Mouse (Mus musculus): ENCODE measurements around the gene Htatip2. TPM values are rescaled to one million over a fixed set of nuclear protein-coding genes. Genes with fewer than 3 reads are reported as not detected.

Gene Htatip2
- total RNA-seq, 2 experiments from 2014 or later: 12.2 to 15.5 TPM

DNA sequence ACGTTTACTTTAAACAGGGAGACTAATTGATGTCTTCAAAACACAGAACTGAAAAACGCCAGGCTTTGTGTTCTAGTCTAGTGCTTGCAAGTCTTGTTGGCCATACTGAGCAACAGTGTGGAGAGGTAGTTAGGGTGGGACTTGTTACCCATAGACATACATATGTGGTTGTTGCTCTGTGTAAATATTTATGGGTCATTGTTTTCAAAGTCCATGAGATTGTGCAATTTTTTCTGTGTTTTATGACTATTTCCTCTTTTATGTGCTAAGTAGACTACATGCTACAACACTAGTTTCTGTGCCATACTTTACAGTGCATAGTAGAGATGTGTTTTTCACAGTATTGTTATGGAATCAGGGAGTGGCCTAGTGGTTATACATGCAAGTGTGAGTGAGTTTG, 35.4 kb downstream of the Htatip2 start:
- TF ChIP-seq CTCF (IDR thresholded peaks at IDR 0.05): no peak
- intact Hi-C loops (cut with DNase I): no loop called here
- Histone ChIP-seq H3K27ac (no peak overlapping the region), H3K4me3 (no peak overlapping the region)
- DNase-seq (ENCODE audit: extremely low spot score in 1 of 2, low spot score in 2 of 2): no peak

DNA sequence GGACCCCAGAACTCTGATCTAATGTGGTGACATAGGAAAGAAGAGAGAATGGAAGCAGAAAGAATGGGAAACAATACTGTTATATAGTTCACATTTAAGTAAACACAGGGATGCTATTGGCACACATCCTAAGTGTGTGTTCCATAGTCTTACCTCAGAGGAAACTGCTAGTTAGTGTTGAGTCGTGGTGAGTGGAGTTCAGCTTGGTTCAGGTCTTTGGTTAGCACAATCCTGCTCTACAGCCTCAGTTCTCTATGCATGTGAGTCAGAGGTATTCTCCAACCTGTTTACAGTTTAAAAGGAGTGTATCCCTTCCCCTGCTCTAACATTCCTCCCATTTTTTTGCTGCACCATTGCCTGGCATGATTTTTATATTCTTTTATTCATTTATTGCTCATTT, 38.3 kb downstream of the Htatip2 start:
- no peak for TF ChIP-seq CTCF (IDR thresholded peaks at IDR 0.05)
- no peak overlapping the region for H3K4me3 ChIP-seq
- H3K27ac ChIP-seq: no peak overlapping the region
- no peak for DNase-seq (ENCODE audit: extremely low spot score in 1 of 2, low spot score in 2 of 2)
- intact Hi-C loops (cut with DNase I): no loop called here

- no peak overlapping the region for H3K4me3 ChIP-seq
- TF ChIP-seq CTCF (IDR thresholded peaks at IDR 0.05): no peak
- intact Hi-C loops (cut with DNase I): no loop called here
- no peak for DNase-seq (ENCODE audit: extremely low spot score in 1 of 2, low spot score in 2 of 2)
- H3K27ac ChIP-seq: no peak overlapping the region
These were observed 44.6 kb downstream of the Htatip2 start for GRCm38 (mm10) chr7:49803511-49803910.

- no peak for DNase-seq (ENCODE audit: extremely low spot score in 1 of 2, low spot score in 2 of 2)
- TF ChIP-seq CTCF (IDR thresholded peaks at IDR 0.05): no peak
- Histone ChIP-seq H3K27ac (no peak overlapping the region), H3K4me3 (no peak overlapping the region)
- intact Hi-C loops (cut with DNase I): no loop called here
These were observed 45.8 kb downstream of the Htatip2 start for GRCm38 (mm10) chr7:49804638-49805165.

- Histone ChIP-seq H3K4me3 (no peak overlapping the region), H3K27ac (no peak overlapping the region)
- no peak for TF ChIP-seq CTCF (IDR thresholded peaks at IDR 0.05)
- intact Hi-C loops (cut with DNase I): no loop called here
- no peak for DNase-seq (ENCODE audit: extremely low spot score in 1 of 2, low spot score in 2 of 2)
These were observed 46.7 kb downstream of the Htatip2 start for GRCm38 (mm10) chr7:49805618-49806017.

DNA sequence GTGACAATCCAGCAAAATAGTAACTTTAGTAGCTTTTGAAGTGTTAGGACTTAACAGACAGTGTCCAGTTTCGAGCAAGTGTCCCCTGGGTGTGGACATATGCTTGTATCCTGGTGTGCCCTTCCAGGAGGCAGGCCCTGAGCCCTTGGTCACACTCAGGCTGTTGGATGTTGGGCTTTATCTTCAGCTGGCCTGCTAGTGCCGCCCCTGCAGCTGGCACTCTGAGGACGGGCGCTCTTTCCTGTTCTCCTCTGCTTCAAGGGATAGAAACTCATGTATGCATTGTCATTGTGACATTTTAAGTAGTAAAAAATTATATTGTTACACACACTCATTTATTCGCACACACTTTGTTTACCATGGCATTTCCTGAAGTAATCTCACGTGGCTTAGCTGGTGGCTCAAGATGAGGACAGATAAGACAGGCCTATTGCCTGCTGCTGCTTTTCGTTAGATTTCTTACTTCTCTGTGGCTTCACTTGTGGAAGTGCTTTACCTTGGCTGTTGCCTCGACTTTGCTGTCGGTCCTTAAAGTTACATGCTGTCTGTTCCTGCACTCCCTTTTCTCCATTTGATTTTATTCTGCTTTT, 48.3 kb downstream of the Htatip2 start:
- no peak for TF ChIP-seq CTCF (IDR thresholded peaks at IDR 0.05)
- H3K27ac ChIP-seq: no peak overlapping the region
- DNase-seq (ENCODE audit: extremely low spot score in 1 of 2, low spot score in 2 of 2): no peak
- intact Hi-C loops (cut with DNase I): no loop called here
- H3K4me3 ChIP-seq: no peak overlapping the region

- no peak overlapping the region for H3K4me3 ChIP-seq
- no peak overlapping the region for H3K27ac ChIP-seq
- TF ChIP-seq CTCF (IDR thresholded peaks at IDR 0.05): no peak
- intact Hi-C loops (cut with DNase I): no loop called here
- DNase-seq (ENCODE audit: extremely low spot score in 1 of 2, low spot score in 2 of 2): no peak
These were observed 49.1 kb downstream of the Htatip2 start for GRCm38 (mm10) chr7:49807846-49808622.

DNA sequence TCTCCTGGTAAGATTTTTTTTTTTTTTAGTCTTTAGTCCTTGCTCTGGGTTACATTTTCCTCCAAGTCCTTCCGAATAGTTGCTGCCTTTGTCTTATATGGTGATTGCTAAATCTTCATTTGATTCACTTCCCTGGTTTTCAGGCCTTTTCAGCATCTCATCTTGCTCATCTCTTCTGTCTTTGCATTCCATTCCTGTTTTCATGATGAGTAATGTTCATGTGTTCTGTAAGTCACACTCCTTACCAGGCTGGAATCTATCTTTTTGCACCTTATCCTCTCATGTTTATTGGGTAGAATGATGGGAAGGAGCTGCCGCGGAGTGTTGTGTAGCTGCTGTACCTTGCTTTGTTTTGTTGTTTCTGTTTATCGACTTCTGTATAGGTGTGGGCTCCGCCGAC, 50.2 kb downstream of the Htatip2 start:
- intact Hi-C loops (cut with DNase I): no loop called here

GRCm38 (mm10) chr7:49809562-49809961, 50.6 kb downstream of the Htatip2 start:
- Histone ChIP-seq H3K27ac (no peak overlapping the region), H3K4me3 (no peak overlapping the region)
- intact Hi-C loops (cut with DNase I): no loop called here
- TF ChIP-seq CTCF (IDR thresholded peaks at IDR 0.05): no peak
- no peak for DNase-seq (ENCODE audit: extremely low spot score in 1 of 2, low spot score in 2 of 2)

More for the DNA sequence above, 50.2 kb downstream of the Htatip2 start:
- no peak overlapping the region for H3K4me3 ChIP-seq
- no peak for TF ChIP-seq CTCF (IDR thresholded peaks at IDR 0.05)
- H3K27ac ChIP-seq: no peak overlapping the region
- DNase-seq (ENCODE audit: extremely low spot score in 1 of 2, low spot score in 2 of 2): no peak

GRCm38 (mm10) chr7:49811346-49811745, 52.4 kb downstream of the Htatip2 start:
- H3K27ac ChIP-seq: no peak overlapping the region
- TF ChIP-seq CTCF (IDR thresholded peaks at IDR 0.05): peak; percentile 52
- H3K4me3 ChIP-seq: no peak overlapping the region
- DNase-seq (ENCODE audit: extremely low spot score in 1 of 2, low spot score in 2 of 2): no peak
- intact Hi-C loops (cut with DNase I): no loop called here

DNA sequence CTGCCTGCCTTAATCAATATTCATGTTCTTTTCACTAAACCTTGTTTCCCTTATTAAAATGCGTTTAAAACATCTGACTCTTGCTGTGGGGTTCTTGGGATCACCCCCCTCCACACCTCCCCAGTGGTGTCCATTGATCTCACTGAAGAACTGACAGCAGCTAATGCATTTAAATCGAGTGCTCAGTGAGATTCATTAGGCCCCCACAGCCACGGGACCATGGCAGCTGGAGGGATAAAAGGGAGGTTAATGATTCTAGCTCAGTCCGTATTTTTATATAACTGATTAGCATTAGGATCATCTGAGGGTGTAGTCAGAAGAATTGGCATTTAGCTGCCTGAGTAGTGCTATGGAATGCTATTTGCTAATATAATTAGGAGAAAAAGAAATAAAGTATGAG, 60.5 kb downstream of the Htatip2 start:
- no peak for TF ChIP-seq CTCF (IDR thresholded peaks at IDR 0.05)
- DNase-seq (ENCODE audit: extremely low spot score in 1 of 2, low spot score in 2 of 2): no peak
- H3K27ac ChIP-seq: no peak overlapping the region
- H3K4me3 ChIP-seq: no peak overlapping the region
- intact Hi-C loops (cut with DNase I): no loop called here

DNA sequence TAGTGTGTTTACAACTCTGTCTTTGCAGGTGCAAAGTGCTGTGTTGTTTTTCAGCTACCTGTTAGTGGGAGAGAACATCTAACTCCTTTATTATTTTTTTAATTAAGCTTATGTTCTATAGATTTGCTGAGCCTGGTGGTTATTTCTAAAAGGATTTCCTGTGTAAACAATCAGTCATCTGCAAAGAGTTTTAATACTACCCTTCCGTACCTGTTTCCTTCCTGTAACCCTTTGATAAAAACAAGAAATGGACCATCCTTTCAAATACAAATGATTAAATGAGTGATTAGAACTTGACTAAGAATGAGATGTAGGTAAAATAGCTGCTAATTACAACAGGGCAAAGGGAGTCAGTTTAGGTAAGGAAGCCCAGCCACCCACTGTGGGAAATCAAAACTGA, 62.5 kb downstream of the Htatip2 start:
- Histone ChIP-seq H3K4me3 (no peak overlapping the region), H3K27ac (no peak overlapping the region)
- no peak for DNase-seq (ENCODE audit: extremely low spot score in 1 of 2, low spot score in 2 of 2)
- TF ChIP-seq CTCF (IDR thresholded peaks at IDR 0.05): no peak
- intact Hi-C loops (cut with DNase I): no loop called here

DNA sequence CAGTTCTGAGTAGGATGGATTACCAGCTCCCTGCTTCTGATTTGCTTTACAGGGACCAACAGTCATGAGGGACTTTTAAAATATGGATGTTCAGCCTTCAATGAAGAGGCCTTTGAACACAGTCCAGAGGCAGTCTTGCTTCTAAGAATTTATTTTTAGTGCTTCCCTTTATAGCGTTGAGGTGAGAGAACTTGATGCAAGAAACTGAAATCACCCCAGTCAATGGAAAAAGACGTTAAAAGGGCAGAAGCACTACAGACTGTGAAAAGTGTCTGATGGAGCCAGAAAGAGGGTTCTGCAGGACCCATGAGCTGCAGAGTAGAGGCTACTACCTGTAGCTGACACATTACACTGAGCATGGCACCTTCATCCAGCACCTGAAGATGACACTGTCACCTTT, 63.1 kb downstream of the Htatip2 start:
- TF ChIP-seq CTCF (IDR thresholded peaks at IDR 0.05): no peak
- Histone ChIP-seq H3K4me3 (no peak overlapping the region), H3K27ac (no peak overlapping the region)
- DNase-seq (ENCODE audit: extremely low spot score in 1 of 2, low spot score in 2 of 2): no peak
- intact Hi-C loops (cut with DNase I): no loop called here

Other genes with a start within 250 kb of the Htatip2 start
- gene Dbx1, start 122.3 kb upstream of the Htatip2 start, total RNA-seq (2021): not detected
- 10 to 100 TPM; 33.5 to 37.3 TPM for gene Prmt3, start 19.2 kb downstream of the Htatip2 start, total RNA-seq (2021)
- under 1 TPM; 0.07 TPM for gene Slc6a5, start 151.0 kb downstream of the Htatip2 start, total RNA-seq (2021)
- gene Nell1, start 215.7 kb downstream of the Htatip2 start, total RNA-seq (2021): 10 to 100 TPM; 65.5 to 66.5 TPM

Data from left cerebral cortex, adult 2 months (tissue).